Mouse (Mus musculus) lung, embryonic 14.5 days (tissue): ENCODE measurements around the gene Arntl. TPM values are rescaled to one million over a fixed set of nuclear protein-coding genes. Genes with fewer than 3 reads are reported as not detected.

Experiments used
- ATAC-seq: fragments of 200-750 bp; cut with Nextera tagmentation; 2 replicates; pipeline ENCODE4 v1.8.0; 2017; ENCODE audit warnings: mild to moderate bottlenecking, moderate TSS enrichment, moderate library complexity; ENCODE audit not compliant: insufficient read depth
- DNase-seq: peaks from one replicate; pipeline ENCODE4 v3.0.0-alpha.2; 2015
- H3K27ac ChIP-seq: fragments of 300-500 bp; sonication (generic); 2 replicates; pipeline ENCODE4 v1.5.1; 2014; ENCODE audit warnings: low read depth, mild to moderate bottlenecking, moderate library complexity
- H3K27me3 ChIP-seq: fragments of 300-500 bp; sonication (generic); 2 replicates; pipeline ENCODE4 v1.6.1; 2014; ENCODE audit warnings: low read length, control low read depth; ENCODE audit not compliant: insufficient read depth
- H3K36me3 ChIP-seq: fragments of 300-500 bp; sonication (generic); 2 replicates; pipeline ENCODE4 v1.6.1; 2014; ENCODE audit warnings: control low read depth; ENCODE audit not compliant: insufficient read depth
- H3K4me1 ChIP-seq: fragments of 300-500 bp; sonication (generic); 2 replicates; pipeline ENCODE4 v1.6.1; 2014; ENCODE audit warnings: antibody characterized with exemption, control low read depth; ENCODE audit not compliant: insufficient read depth
- H3K4me2 ChIP-seq: fragments of 300-500 bp; sonication (generic); 2 replicates; pipeline ENCODE4 v1.6.1; 2014; ENCODE audit warnings: mild to moderate bottlenecking
- H3K4me3 ChIP-seq: fragments of 300-500 bp; sonication (generic); 2 replicates; pipeline ENCODE4 v1.5.1; 2014; ENCODE audit warnings: low read depth, low read length
- H3K9ac ChIP-seq: fragments of 300-500 bp; sonication (generic); 2 replicates; pipeline ENCODE4 v1.6.1; 2014
- H3K9me3 ChIP-seq: fragments of 300-500 bp; sonication (generic); 2 replicates; pipeline ENCODE4 v1.6.1; 2016; ENCODE audit warnings: low read depth, low read length, control low read depth
- CTCF ChIP-seq: IDR thresholded peaks from 2 replicates; pipeline ENCODE4 v1.5.1; 2016; ENCODE audit warnings: antibody characterized with exemption, low read depth
- WGBS: fragments of 180-500 bp; shearing (Covaris S2); extraction: QIAGEN DNeasy Blood & Tissue Kit; methylation state at CpG from one replicate; pipeline ENCODE4 v1.1.7; 2014; 5-methylcytosine and 5-hydroxymethylcytosine counted together
- polyA plus RNA-seq: library from polyadenylated mRNA; unstranded; fragments of >200 nt; fragmentation: Nextera tagmentation; extraction: Ambion mirVana; gene quantifications from 2 replicates; pipeline ENCODE4 v1.2.1, GENCODE M21; 2014

The Arntl gene
- polyA plus RNA-seq, 1 experiment from 2014 or later, result 10.6 TPM

- no peak for TF ChIP-seq CTCF
- Histone ChIP-seq H3K27ac (no peak overlapping the region), H3K9me3 (no peaks in the 10 kb centered on the region), H3K4me2 (peak overlapping the region; percentile 90), H3K9ac (peak overlapping the region; percentile 62), H3K4me3 (peak overlapping the region; percentile 72), H3K36me3 (no peaks in the 10 kb centered on the region), H3K27me3 (peaks cover 35% of the 10 kb centered on the region), H3K4me1 (no peaks in the 10 kb centered on the region)
- no peak for ATAC-seq
- no peak for DNase-seq
- WGBS, result 3% methylated on average over 19 of the region's 19 CpGs
Measured at GRCm38 (mm10) chr7:113208388-113208753, 1.1 kb downstream of the Arntl start.

- ATAC-seq, result no peak
- Histone ChIP-seq H3K4me2 (no peak overlapping the region), H3K27ac (no peak overlapping the region), H3K9ac (no peak overlapping the region), H3K27me3 (peaks cover 35% of the 10 kb centered on the region), H3K4me1 (no peaks in the 10 kb centered on the region), H3K36me3 (no peaks in the 10 kb centered on the region), H3K4me3 (no peak overlapping the region), H3K9me3 (no peaks in the 10 kb centered on the region)
- no peak for DNase-seq
- no peak for TF ChIP-seq CTCF
- WGBS, result 47% methylated on average over 4 of the region's 4 CpGs
Measured at GRCm38 (mm10) chr7:113210441-113210840, 3.2 kb downstream of the Arntl start.

GRCm38 (mm10) chr7:113214245-113215169 is 7.2 kb downstream of the Arntl start:
- Histone ChIP-seq H3K27me3 (peaks cover 11% of the 10 kb centered on the region; the same call in 1 of the 2 replicates), H3K9me3 (no peaks in the 10 kb centered on the region), H3K4me1 (no peaks in the 10 kb centered on the region), H3K4me2 (no peak overlapping the region), H3K27ac (no peak overlapping the region), H3K9ac (no peak overlapping the region), H3K36me3 (no peaks in the 10 kb centered on the region), H3K4me3 (no peak overlapping the region)
- 50% methylated on average over 6 of the region's 6 CpGs for WGBS
- no peak for TF ChIP-seq CTCF
- no peak for ATAC-seq
- no peak for DNase-seq

GRCm38 (mm10) chr7:113216152-113216551 is 8.9 kb downstream of the Arntl start:
- Histone ChIP-seq H3K4me2 (no peak overlapping the region), H3K9ac (no peak overlapping the region), H3K36me3 (no peaks in the 10 kb centered on the region), H3K4me1 (no peaks in the 10 kb centered on the region), H3K4me3 (no peak overlapping the region), H3K27ac (no peak overlapping the region), H3K9me3 (no peaks in the 10 kb centered on the region), H3K27me3 (no peaks in the 10 kb centered on the region)
- TF ChIP-seq CTCF, result no peak
- DNase-seq (no peak), ATAC-seq (no peak)
- WGBS, result 39% methylated on average over 8 of the region's 8 CpGs

- Histone ChIP-seq H3K9me3 (no peaks in the 10 kb centered on the region), H3K4me1 (no peaks in the 10 kb centered on the region), H3K4me3 (no peak overlapping the region), H3K27me3 (no peaks in the 10 kb centered on the region), H3K36me3 (no peaks in the 10 kb centered on the region), H3K9ac (no peak overlapping the region), H3K27ac (no peak overlapping the region), H3K4me2 (no peak overlapping the region)
- WGBS, result 57% methylated on average over 13 of the region's 13 CpGs
- DNase-seq (peak; percentile 72), ATAC-seq (no peak)
- no peak for TF ChIP-seq CTCF
Measured at GRCm38 (mm10) chr7:113219416-113219815, 12.2 kb downstream of the Arntl start.

GRCm38 (mm10) chr7:113219864-113220263 is 12.6 kb downstream of the Arntl start:
- DNase-seq, result no peak

GRCm38 (mm10) chr7:113220691-113221238 is 13.5 kb downstream of the Arntl start:
- no peaks in the 10 kb centered on the region for H3K27me3 ChIP-seq
- no peak overlapping the region for H3K27ac ChIP-seq
- H3K4me1 ChIP-seq, result no peaks in the 10 kb centered on the region
- no peak overlapping the region for H3K4me2 ChIP-seq
- DNase-seq (no peak), ATAC-seq (no peak)
- H3K36me3 ChIP-seq, result no peaks in the 10 kb centered on the region
- TF ChIP-seq CTCF, result no peak
- H3K9ac ChIP-seq, result no peak overlapping the region
- no peak overlapping the region for H3K4me3 ChIP-seq
- no peaks in the 10 kb centered on the region for H3K9me3 ChIP-seq
- WGBS, result 59% methylated on average over 6 of the region's 6 CpGs

More at GRCm38 (mm10) chr7:113219864-113220263, 12.6 kb downstream of the Arntl start:
- Histone ChIP-seq H3K9me3 (no peaks in the 10 kb centered on the region), H3K27me3 (no peaks in the 10 kb centered on the region), H3K9ac (no peak overlapping the region), H3K4me3 (no peak overlapping the region), H3K36me3 (no peaks in the 10 kb centered on the region), H3K4me2 (no peak overlapping the region), H3K27ac (no peak overlapping the region), H3K4me1 (no peaks in the 10 kb centered on the region)
- WGBS, result 77% methylated on average over 3 of the region's 3 CpGs
- no peak for TF ChIP-seq CTCF
- ATAC-seq, result no peak
